Mouse (Mus musculus): ENCODE results near the gene Syne4.

The Syne4 gene

GRCm38 (mm10) chr7:30297266-30297665 lies 17.3 kb upstream of the Syne4 start:
- no peak for DNase-seq

- peak; percentile 54 for DNase-seq
Measured at GRCm38 (mm10) chr7:30300914-30301313, 13.7 kb upstream of the Syne4 start.

- DNase-seq, result no peak
Measured at GRCm38 (mm10) chr7:30306083-30306779, 8.4 kb upstream of the Syne4 start.

- peak; percentile 88 for DNase-seq
Measured at GRCm38 (mm10) chr7:30308076-30309005, 6.3 kb upstream of the Syne4 start, which contains the start of gene Alkbh6. Gene Alkbh6 (plus strand): TSS chr7:30308717.

GRCm38 (mm10) chr7:30309395-30310129 lies 5.0 kb upstream of the Syne4 start:
- no peak for DNase-seq

- no peak for DNase-seq
Measured at GRCm38 (mm10) chr7:30310136-30310535, 4.5 kb upstream of the Syne4 start.

- DNase-seq, result no peak
Measured at GRCm38 (mm10) chr7:30313666-30314320, 814 bp upstream of the Syne4 start.

GRCm38 (mm10) chr7:30315559-30316529 lies 1.2 kb downstream of the Syne4 start:
- DNase-seq, result no peak

- DNase-seq, result no peak
Measured at GRCm38 (mm10) chr7:30318142-30318541, 3.5 kb downstream of the Syne4 start.

- no peak for DNase-seq
Measured at GRCm38 (mm10) chr7:30320946-30321345, 6.3 kb downstream of the Syne4 start.

- peak; percentile 42 for DNase-seq
Measured at GRCm38 (mm10) chr7:30321539-30322284, 7.1 kb downstream of the Syne4 start, which contains the start of gene E130208F15Rik. Gene E130208F15Rik (plus strand): TSS chr7:30321740.

GRCm38 (mm10) chr7:30322285-30322667 lies 7.7 kb downstream of the Syne4 start:
- DNase-seq, result peak; percentile 95

- no peak for DNase-seq
Measured at GRCm38 (mm10) chr7:30322865-30323264, 8.3 kb downstream of the Syne4 start.

GRCm38 (mm10) chr7:30323795-30324194 lies 9.2 kb downstream of the Syne4 start, which contains the start of gene Sdhaf1:
Gene Sdhaf1 (minus strand): TSS chr7:30323895.
- no peak for DNase-seq

GRCm38 (mm10) chr7:30324300-30324944 lies 9.8 kb downstream of the Syne4 start:
- no peak for DNase-seq

GRCm38 (mm10) chr7:30325364-30325763 lies 10.8 kb downstream of the Syne4 start:
- DNase-seq, result peak; percentile 54

- DNase-seq, result no peak
Measured at GRCm38 (mm10) chr7:30326427-30326826, 11.8 kb downstream of the Syne4 start.

- no peak for DNase-seq
Measured at GRCm38 (mm10) chr7:30327140-30327539, 12.5 kb downstream of the Syne4 start.

GRCm38 (mm10) chr7:30328379-30328778 lies 13.8 kb downstream of the Syne4 start:
- DNase-seq, result no peak

- peak; percentile 76 for DNase-seq
Measured at GRCm38 (mm10) chr7:30331887-30332286, 17.3 kb downstream of the Syne4 start.
